Mouse (Mus musculus): Measurements from ENCODE around the gene Tead1.

GRCm38 (mm10) chr7:112679513-112680245, 561 bp downstream of the Tead1 start:
- TF ChIP-seq EP300 (IDR thresholded peaks at IDR 0.05; ENCODE audit: low read depth) (no peak), CTCF (IDR thresholded peaks at IDR 0.05; ENCODE audit: low read depth) (no peak)
